Mouse (Mus musculus): ENCODE measurements around the gene Tmc2.
A peak's percentile ranks its signal among the peaks of the same experiment; 100 is the strongest.

Gene Tmc2

GRCm38 (mm10) chr2:130194894-130195293 lies at the start of gene Tmc2:
TSS of gene Tmc2 (plus strand) at chr2:130195194.
- no peak for DNase-seq

GRCm38 (mm10) chr2:130146089-130146668 lies 48.8 kb upstream of the Tmc2 start:
- no peak for DNase-seq

- no peak for DNase-seq
Measured at GRCm38 (mm10) chr2:130155171-130155570, 39.8 kb upstream of the Tmc2 start.

DNA sequence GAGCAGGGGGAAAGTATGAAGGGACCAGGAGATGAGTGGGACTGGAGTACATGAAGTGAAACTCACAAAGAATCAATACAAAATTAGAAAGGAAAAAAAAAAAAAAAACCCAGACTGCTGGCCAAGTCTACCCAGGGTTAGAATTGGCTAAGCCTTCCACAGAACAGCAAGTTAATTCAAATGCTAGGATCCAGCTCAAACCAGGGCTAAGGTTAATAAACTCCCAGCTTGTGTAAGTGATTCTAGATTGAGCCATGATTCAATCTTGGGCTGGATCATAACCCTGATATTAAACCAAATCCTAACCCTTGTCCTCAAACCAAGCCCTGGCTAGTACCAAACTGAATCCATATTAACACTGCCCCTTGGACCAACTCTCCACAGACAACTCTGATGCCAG lies 39.1 kb upstream of the Tmc2 start:
- no peak for DNase-seq

- no peak for DNase-seq
Measured at GRCm38 (mm10) chr2:130157231-130158087, 37.5 kb upstream of the Tmc2 start.

GRCm38 (mm10) chr2:130158088-130158437 lies 36.9 kb upstream of the Tmc2 start:
- no peak for DNase-seq

GRCm38 (mm10) chr2:130162701-130163100 lies 32.3 kb upstream of the Tmc2 start:
- no peak for DNase-seq

DNA sequence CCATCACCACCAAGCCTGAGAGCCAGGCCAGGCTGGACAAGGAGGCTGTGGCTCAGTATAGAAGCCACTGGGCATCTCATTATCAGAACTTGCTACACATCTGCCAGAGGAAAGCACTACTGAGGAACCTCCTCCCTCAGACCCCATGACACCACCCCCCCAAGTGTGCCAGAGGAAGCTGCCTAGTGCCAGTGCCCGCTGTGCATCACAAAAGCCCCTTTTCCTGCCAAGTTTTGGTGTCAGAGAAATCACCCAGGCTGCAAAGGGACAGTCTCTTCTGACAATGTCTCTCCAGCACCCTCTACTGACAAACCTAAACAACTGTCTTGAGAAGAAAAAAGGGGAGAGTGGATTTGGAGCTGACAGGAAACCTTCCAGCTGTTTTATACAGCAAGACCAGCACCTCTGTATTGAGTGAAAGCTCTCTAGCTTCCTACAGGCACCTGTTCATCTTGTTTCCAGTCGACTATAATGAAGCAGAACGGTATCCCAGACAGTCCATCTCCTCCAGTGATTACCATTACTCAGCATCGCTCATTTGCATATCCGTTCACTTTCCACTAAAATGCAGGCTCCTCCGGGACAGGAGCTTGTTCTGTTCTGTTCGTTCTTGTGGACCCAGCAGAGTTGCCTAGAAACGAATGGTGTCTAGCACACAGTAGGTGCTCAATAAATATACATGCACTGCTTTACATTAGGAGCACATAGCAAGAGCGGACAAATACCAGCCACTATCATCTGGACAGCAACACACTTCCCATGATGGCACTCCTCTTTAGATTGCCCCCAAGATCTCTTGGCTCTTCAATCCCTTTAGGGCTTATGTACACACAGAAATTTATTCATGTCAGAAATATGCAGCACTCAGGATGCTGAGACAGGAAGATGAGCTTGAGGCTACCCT lies 28.4 kb upstream of the Tmc2 start:
- DNase-seq = peak; percentile 74

GRCm38 (mm10) chr2:130167861-130168260 lies 27.1 kb upstream of the Tmc2 start:
- DNase-seq = peak; percentile 67

- no peak for DNase-seq
Measured at GRCm38 (mm10) chr2:130171674-130172073, 23.3 kb upstream of the Tmc2 start.

DNA sequence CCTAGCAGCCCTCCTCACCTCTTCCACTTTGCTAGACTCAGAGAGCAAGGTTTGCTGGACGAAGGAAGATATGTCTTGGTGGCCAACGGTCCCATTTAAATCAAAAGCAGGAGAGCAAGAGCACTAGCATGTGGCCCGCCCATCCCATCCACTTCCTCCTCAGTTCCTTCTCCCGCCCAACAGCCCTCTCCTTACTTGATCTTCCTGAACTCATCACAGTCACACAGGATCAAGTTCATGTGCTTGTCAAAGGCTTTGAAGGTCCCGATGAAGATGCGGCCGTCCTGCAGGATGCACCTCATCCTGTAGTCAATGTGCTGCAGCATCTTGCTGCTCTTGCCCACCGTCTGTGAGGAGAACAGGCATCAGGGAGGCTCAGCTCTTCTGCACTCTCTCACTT lies 18.2 kb upstream of the Tmc2 start:
- no peak for DNase-seq

- DNase-seq = peak; percentile 34
Measured at GRCm38 (mm10) chr2:130178381-130178705, 16.7 kb upstream of the Tmc2 start.

DNA sequence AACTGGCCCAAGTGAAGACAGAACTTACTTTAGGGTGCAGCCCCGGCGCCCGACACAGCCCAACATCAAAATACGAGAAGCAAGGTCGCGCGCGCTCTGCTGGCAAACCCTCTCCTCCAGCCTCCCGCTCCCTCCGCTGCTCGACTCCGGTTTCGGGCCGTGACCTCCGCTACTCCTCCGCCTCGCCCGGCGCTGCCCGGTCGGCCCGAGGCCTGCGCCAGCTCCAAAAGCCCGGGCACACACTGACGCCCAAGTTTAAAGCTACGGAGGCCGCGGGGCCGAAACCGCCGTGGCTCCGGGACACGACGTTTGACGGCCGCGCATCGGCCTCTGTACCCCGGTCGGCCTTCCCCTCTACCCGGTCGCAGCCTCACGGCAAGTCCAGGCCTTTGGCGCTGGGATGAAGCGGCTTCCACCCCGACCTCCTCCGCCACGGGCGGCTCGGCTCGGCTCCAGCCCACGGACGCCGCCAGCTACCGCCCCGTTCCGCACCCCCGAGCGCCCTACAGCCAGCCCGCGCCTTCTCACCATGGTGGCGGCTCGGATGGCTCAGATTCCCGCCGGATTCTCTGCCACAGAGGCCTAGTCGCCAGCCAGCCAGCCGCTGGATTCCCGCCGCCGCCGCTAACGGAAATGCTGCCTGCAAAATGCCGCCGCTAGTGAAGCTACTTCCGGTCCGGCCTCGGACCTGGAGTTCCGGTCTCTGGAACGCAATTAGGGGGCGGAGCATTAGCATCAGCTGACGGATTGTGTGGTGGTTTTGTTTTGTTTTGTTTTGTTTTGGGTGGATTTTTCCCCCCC lies 16.1 kb upstream of the Tmc2 start, which contains the start of gene Snrpb:
Snrpb (minus strand) TSS at position 698 of the 801 bp plus-strand sequence.
- peak; percentile 96 for DNase-seq

DNA sequence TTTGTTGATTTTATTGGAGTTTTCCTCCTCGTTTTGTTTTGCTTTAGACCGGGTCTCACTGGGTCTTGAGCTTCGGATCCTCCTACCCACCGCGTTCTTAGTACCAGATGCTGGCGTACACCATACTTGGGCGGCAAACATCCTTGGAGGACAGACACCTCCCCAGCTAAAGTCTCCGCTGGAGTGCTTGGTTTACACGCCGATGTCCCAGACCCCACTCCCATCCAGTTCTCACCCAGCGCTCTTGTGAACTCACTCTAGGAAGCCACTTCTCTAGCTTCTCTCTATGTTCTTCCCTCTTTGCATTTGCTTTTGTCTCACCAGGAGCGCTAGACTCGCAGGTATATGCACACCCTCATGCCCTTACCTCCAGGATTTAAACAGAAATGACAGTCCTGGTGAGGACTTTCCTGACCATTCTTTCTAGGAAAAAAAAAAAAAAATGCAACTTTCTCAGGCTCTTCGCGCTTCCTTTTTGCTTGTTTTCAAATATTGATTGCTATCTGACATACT lies 15.4 kb upstream of the Tmc2 start:
- DNase-seq = no peak

- DNase-seq = no peak
Measured at GRCm38 (mm10) chr2:130188391-130188790, 6.6 kb upstream of the Tmc2 start.

DNA sequence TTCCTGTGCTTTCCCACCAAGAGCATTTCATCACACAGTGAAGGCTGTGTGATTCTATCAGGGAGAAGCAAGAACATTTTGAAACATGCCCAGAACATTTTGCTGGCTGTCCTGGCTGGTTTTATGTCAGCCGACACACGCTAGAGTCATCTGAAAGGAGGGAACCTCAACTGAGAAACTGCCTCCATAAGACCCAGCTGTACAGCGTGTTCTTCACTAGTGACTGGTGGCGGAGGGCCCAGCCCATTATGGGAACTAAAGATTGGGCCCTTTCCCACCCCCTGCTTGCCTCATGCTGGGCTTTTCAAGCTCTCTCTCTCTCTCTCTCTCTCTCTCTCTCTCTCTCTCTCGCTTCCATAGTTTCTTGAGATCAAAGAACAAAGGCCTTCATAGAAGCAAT lies 6.0 kb downstream of the Tmc2 start:
- DNase-seq = no peak

DNA sequence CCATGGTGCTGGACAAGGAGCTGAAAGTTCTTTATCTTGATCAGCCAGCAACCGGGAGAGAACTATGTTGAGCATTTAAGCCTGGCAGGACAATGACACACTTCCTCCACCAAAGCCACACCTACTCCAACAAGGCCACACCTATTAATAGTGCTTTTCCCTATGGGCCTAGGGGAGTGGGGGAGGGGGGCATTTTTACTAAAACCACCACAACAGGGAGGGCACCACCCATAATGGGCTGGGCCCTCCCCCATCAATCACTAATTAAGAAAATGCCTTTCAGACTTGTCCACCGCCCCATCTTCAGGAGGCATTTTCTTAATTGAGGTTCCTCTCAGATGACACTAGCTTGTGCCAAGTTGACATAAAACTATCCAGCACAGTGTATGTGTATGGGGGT lies 12.4 kb downstream of the Tmc2 start:
- peak; percentile 11 for DNase-seq

DNA sequence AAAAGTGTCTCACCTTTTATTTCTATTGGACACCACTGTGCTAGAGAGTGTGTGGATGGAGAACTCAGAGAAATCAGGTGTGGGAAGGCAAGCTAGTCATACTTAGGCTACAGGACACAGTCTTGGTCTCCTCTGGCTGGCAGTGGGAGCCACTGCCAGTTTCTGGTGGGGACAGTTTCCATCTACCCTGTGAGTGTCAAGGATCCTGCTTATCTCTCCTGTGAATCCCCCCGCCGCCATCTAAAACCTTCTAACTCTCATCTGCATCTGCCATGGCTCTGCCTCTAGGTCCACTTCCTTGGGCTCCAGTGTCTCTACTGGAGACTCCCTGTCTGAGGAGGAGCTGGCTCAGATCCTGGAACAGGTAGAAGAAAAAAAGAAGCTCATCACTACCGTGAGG lies 13.0 kb downstream of the Tmc2 start:
- DNase-seq = no peak

DNA sequence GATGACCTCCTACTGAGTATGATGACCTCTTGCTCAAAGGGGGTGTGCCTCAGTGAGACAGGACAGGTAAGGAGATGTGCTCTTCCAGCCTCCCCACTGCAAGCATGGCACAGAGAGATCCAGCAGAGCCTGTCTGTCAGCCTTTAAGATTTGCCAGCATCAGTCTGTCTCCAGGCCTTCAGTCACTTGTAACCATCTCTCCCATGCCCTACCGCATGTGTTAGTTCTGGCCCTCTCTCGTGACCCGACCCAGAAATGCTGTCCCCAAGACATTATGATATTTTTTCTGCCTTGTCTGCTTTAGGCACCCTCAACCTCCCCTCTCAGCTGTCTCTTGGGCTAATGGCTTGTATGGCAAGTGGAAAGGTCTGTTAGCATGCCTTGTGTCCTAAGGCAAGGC lies 14.6 kb downstream of the Tmc2 start:
- DNase-seq = no peak

DNA sequence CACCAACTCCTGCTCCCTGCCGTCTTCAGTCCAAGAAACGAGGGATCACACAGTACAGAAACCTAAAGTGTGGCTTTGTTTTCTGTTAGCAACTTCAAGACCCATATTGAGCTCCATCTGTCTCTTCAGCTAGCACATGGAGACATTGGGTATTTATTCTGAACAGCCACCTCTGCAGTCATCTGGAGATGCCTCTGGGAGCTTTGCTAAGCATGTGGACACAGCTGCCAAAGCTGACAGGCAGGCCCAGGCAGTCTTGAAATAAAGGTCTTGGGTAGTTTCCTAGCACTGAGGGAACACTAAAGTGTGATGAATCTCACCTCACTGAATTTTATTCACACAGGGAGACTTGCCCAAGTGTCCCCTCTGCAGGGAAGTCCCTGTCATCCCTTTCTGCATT lies 16.6 kb downstream of the Tmc2 start:
- no peak for DNase-seq

- peak; percentile 54 for DNase-seq
Measured at GRCm38 (mm10) chr2:130246912-130247311, 51.9 kb downstream of the Tmc2 start.

DNA sequence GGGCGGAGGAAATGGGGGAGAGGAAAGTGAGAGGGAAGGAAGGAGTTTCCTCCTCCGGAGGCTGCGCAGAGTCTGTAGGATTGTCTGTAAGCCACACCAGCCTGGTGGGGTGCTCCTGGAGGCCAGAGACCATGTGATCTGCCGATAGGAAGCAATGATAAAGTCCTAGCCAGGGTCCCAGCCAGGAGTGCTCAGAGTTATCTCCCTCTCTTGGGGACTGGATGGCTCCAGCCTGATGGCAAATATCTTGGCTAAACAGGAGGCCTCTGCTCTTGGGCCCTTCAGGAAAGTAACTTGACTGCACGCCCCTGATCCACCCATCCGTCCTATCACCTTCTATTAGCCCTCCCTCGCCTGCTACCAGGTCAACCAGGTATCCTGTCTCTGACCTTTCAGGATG lies 53.2 kb downstream of the Tmc2 start:
- DNase-seq = no peak

GRCm38 (mm10) chr2:130256762-130257161 lies 61.8 kb downstream of the Tmc2 start:
- no peak for DNase-seq

Data from lung, postnatal 10 days (tissue).